Mouse (Mus musculus): ENCODE measurements at regions not wholly inside any gene's neighbourhood (a gene's known extent, or its start where the extent isn't known, plus 50 kb on each side); places are given as distances from the start of the nearest gene placed in this dataset.

DNA sequence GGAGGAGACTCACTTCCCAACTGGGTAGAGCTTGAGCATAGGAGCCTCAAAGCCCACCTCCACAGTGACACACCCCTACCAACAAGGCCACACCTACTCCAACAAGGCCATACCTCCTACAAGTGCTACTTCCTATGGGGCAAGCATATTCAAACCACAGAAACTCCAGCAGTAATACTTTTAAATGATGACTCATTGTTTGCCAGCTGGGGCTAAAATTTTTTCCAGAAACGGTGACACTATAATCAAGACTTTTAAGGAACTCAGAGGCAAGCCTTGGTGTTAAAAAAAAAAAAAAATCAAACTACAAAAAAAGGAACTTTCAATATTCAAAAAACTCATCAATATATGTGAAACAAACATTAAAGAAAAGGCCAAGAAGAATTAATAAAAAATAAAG lies 248.4 kb upstream of the Prep start:
- TF ChIP-seq CTCF (IDR thresholded peaks at IDR 0.05; ENCODE audit: borderline replicate concordance, control insufficient read depth, extremely low read depth, insufficient read depth, low read length, poor library complexity) (no peak), POLR2A (IDR thresholded peaks at IDR 0.05; ENCODE audit: control insufficient read depth, extremely low read depth, insufficient read depth, low read length, poor library complexity) (no peak)

Data from thymus, adult 2 months (tissue).